Mouse (Mus musculus): ENCODE measurements around the gene 4930519P11Rik. TPM values are rescaled to one million over a fixed set of nuclear protein-coding genes. Genes with fewer than 3 reads are reported as not detected.

Gene 4930519P11Rik
- total and polyA plus RNA-seq, 2 experiments from 2014 or later: not detected

GRCm38 (mm10) chr2:154572996-154573395 lies 40.2 kb downstream of the 4930519P11Rik start:
- no peak for DNase-seq (ENCODE audit: low spot score)
- Histone ChIP-seq H3K4me3 (ENCODE audit: low read depth, low read length) (no peak overlapping the region), H3K9ac (replicated peaks; ENCODE audit: low read depth, low read length) (no peak overlapping the region), H3K27ac (ENCODE audit: low read depth) (no peak overlapping the region), H3K36me3 (replicated peaks; ENCODE audit: control insufficient read depth, insufficient read depth, low read length) (no peaks in the 10 kb centered on the region), H3K9me3 (replicated peaks; ENCODE audit: control insufficient read depth, low read length) (no peaks in the 10 kb centered on the region), H3K27me3 (ENCODE audit: control insufficient read depth, insufficient read depth, low read length) (no peaks in the 10 kb centered on the region), H3K4me2 (ENCODE audit: low read depth, low read length) (no peak overlapping the region), H3K4me1 (ENCODE audit: control insufficient read depth, insufficient read depth) (peaks cover 14% of the 10 kb centered on the region; the same call in 1 of the 2 replicates)
- WGBS: 69% methylated on average over 3 of the region's 3 CpGs
- TF ChIP-seq CTCF (IDR thresholded peaks at IDR 0.05; ENCODE audit: low read depth) (no peak), EP300 (IDR thresholded peaks at IDR 0.05; ENCODE audit: low read depth) (no peak)
- no peak for ATAC-seq (ENCODE audit: insufficient read depth, low read depth)

DNA sequence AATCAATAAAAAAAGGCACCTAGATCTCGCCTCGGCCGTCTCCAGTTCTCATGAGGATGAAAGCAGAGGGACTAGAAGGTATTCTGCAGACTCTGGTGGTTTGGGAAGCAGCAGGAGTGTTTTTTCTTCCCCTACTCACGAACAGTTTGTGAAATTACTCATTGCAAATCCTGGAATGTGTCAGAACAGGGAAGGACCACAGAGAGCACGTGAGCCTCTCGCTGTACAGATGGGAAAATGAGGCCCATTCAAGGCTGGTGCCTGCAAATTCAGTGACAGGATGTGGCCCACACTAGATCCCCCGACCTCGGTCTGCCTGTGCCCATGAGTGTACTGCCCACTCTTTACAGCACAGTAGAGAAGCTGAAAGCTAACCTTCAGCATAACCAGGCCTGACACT lies 41.3 kb downstream of the 4930519P11Rik start:
- TF ChIP-seq EP300 (IDR thresholded peaks at IDR 0.05; ENCODE audit: low read depth) (no peak), CTCF (IDR thresholded peaks at IDR 0.05; ENCODE audit: low read depth) (no peak)
- Histone ChIP-seq H3K4me1 (ENCODE audit: control insufficient read depth, insufficient read depth) (peaks cover 21% of the 10 kb centered on the region; the same call in 1 of the 2 replicates), H3K4me2 (ENCODE audit: low read depth, low read length) (no peak overlapping the region), H3K36me3 (replicated peaks; ENCODE audit: control insufficient read depth, insufficient read depth, low read length) (no peaks in the 10 kb centered on the region), H3K27ac (ENCODE audit: low read depth) (no peak overlapping the region), H3K9ac (replicated peaks; ENCODE audit: low read depth, low read length) (no peak overlapping the region), H3K27me3 (ENCODE audit: control insufficient read depth, insufficient read depth, low read length) (no peaks in the 10 kb centered on the region), H3K4me3 (ENCODE audit: low read depth, low read length) (no peak overlapping the region), H3K9me3 (replicated peaks; ENCODE audit: control insufficient read depth, low read length) (no peaks in the 10 kb centered on the region)
- ATAC-seq (ENCODE audit: insufficient read depth, low read depth) (no peak), DNase-seq (ENCODE audit: low spot score) (no peak)
- 74% methylated on average over 8 of the region's 8 CpGs for WGBS

- Histone ChIP-seq H3K27me3 (ENCODE audit: control insufficient read depth, insufficient read depth, low read length) (no peaks in the 10 kb centered on the region), H3K9me3 (replicated peaks; ENCODE audit: control insufficient read depth, low read length) (no peaks in the 10 kb centered on the region), H3K9ac (replicated peaks; ENCODE audit: low read depth, low read length) (no peak overlapping the region), H3K27ac (ENCODE audit: low read depth) (no peak overlapping the region), H3K4me3 (ENCODE audit: low read depth, low read length) (no peak overlapping the region), H3K4me1 (ENCODE audit: control insufficient read depth, insufficient read depth) (peaks cover 21% of the 10 kb centered on the region; the same call in 1 of the 2 replicates), H3K4me2 (ENCODE audit: low read depth, low read length) (no peak overlapping the region), H3K36me3 (replicated peaks; ENCODE audit: control insufficient read depth, insufficient read depth, low read length) (no peaks in the 10 kb centered on the region)
- ATAC-seq (ENCODE audit: insufficient read depth, low read depth) (no peak), DNase-seq (ENCODE audit: low spot score) (no peak)
- 89% methylated on average over 4 of the region's 4 CpGs for WGBS
- no peak for TF ChIP-seq EP300 (IDR thresholded peaks at IDR 0.05; ENCODE audit: low read depth)
- no peak for TF ChIP-seq CTCF (IDR thresholded peaks at IDR 0.05; ENCODE audit: low read depth)
Observed at GRCm38 (mm10) chr2:154571266-154571665, 42.0 kb downstream of the 4930519P11Rik start.

DNA sequence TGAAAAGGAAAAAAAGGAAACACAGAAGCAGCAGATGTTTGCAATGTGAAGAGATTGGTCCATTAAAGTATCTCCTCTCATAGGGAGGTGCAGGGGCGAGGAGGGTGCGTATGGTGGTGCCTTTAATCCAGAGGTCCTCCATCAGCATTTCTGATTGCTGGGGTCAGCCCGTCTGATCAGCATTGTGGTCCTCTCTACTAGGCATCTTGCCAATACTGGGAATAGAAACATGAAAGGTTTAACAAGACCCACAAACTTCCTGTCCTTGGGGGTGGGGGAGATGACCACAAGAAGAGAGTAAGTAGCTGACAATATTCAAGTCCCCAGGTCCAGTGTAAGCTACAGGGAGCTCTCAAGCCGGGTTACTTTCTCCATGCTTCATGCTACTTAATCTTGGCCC lies 42.6 kb downstream of the 4930519P11Rik start:
- Histone ChIP-seq H3K27ac (ENCODE audit: low read depth) (no peak overlapping the region), H3K27me3 (ENCODE audit: control insufficient read depth, insufficient read depth, low read length) (no peaks in the 10 kb centered on the region), H3K4me1 (ENCODE audit: control insufficient read depth, insufficient read depth) (peaks cover 21% of the 10 kb centered on the region; the same call in 1 of the 2 replicates), H3K9me3 (replicated peaks; ENCODE audit: control insufficient read depth, low read length) (no peaks in the 10 kb centered on the region), H3K4me2 (ENCODE audit: low read depth, low read length) (peak overlapping the region; percentile 98; the same call in 1 of the 2 replicates), H3K36me3 (replicated peaks; ENCODE audit: control insufficient read depth, insufficient read depth, low read length) (no peaks in the 10 kb centered on the region), H3K9ac (replicated peaks; ENCODE audit: low read depth, low read length) (no peak overlapping the region), H3K4me3 (ENCODE audit: low read depth, low read length) (no peak overlapping the region)
- TF ChIP-seq EP300 (IDR thresholded peaks at IDR 0.05; ENCODE audit: low read depth): no peak
- no peak for TF ChIP-seq CTCF (IDR thresholded peaks at IDR 0.05; ENCODE audit: low read depth)
- whole genome bisulfite sequencing: 48% methylated on average over 4 of the region's 4 CpGs
- no peak for DNase-seq (ENCODE audit: low spot score)
- ATAC-seq (ENCODE audit: insufficient read depth, low read depth): no peak

DNA sequence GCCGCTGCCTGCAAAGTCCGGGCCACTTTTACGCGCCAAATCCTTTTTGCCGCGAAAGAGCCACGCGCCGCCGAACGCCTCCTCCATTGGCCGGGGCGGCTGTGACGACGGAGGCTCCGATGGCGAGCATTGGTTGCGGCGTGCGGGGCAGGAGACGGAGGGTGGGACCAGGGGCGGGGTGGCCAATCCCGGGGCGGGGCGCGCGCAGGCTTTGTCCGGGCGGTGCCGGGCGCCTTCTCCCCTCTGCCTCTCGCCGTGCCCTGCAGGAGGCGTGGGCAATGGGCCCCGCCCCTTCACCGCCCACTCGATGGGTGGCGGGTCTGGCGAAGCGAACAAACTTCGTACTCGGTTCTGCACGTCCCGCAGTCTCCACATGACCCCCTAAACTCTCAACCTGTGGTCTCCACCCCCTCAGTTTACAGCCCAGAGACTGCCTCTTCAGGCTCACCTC lies 43.4 kb downstream of the 4930519P11Rik start, which contains the start of gene E2f1:
E2f1 (minus strand) TSS at position 57 of the 451 bp plus-strand sequence.
- TF ChIP-seq CTCF (IDR thresholded peaks at IDR 0.05; ENCODE audit: low read depth): no peak; the same call in 1 of the 2 replicates
- no peak for TF ChIP-seq EP300 (IDR thresholded peaks at IDR 0.05; ENCODE audit: low read depth)
- Histone ChIP-seq H3K4me2 (ENCODE audit: low read depth, low read length) (peak within 1 kb of the TSS; percentile 98), H3K9me3 (replicated peaks; ENCODE audit: control insufficient read depth, low read length) (no peaks in the 10 kb centered on the region), H3K4me3 (ENCODE audit: low read depth, low read length) (peak within 1 kb of the TSS; percentile 82), H3K27me3 (ENCODE audit: control insufficient read depth, insufficient read depth, low read length) (no peaks in the 10 kb centered on the region), H3K9ac (replicated peaks; ENCODE audit: low read depth, low read length) (peak within 1 kb of the TSS; percentile 66), H3K4me1 (ENCODE audit: control insufficient read depth, insufficient read depth) (peaks cover 21% of the 10 kb centered on the region; the same call in 1 of the 2 replicates), H3K36me3 (replicated peaks; ENCODE audit: control insufficient read depth, insufficient read depth, low read length) (no peaks in the 10 kb centered on the region), H3K27ac (ENCODE audit: low read depth) (peak within 1 kb of the TSS; percentile 82)
- DNase-seq (ENCODE audit: low spot score): peak; percentile 95
- WGBS: 0% methylated on average over 24 of the region's 44 CpGs
- ATAC-seq (ENCODE audit: insufficient read depth, low read depth): peak; percentile 98

All from heart, postnatal 0 days (tissue).